Mouse (Mus musculus): ENCODE data around the gene Ankrd7.
"Not testable (repeated sequence)": the region's sequence is repeated elsewhere in the genome, so short reads cannot be mapped to it uniquely, and the experiment has no call there.

Gene Ankrd7

GRCm38 (mm10) chr6:18866018-18866417, at the start of gene Ankrd7:
TSS of gene Ankrd7 (plus strand) at chr6:18866318.
- no peak for DNase-seq

GRCm38 (mm10) chr6:18819343-18819742, 46.8 kb upstream of the Ankrd7 start:
- peak; percentile 34 for DNase-seq

GRCm38 (mm10) chr6:18820246-18820645, 45.9 kb upstream of the Ankrd7 start:
- DNase-seq, result no peak

GRCm38 (mm10) chr6:18822812-18823211, 43.3 kb upstream of the Ankrd7 start:
- DNase-seq, result no peak

- DNase-seq, result no peak
Measured at GRCm38 (mm10) chr6:18832958-18833357, 33.2 kb upstream of the Ankrd7 start.

- DNase-seq, result not testable (repeated sequence)
Measured at GRCm38 (mm10) chr6:18844529-18844928, 21.6 kb upstream of the Ankrd7 start.

GRCm38 (mm10) chr6:18845571-18845970, 20.5 kb upstream of the Ankrd7 start:
- DNase-seq, result not testable (repeated sequence)

GRCm38 (mm10) chr6:18848051-18848701, 17.9 kb upstream of the Ankrd7 start, which contains the start of gene Lsm8:
TSS of gene Lsm8 (plus strand) at chr6:18848579.
- peak; percentile 94 for DNase-seq

GRCm38 (mm10) chr6:18848702-18849061, 17.4 kb upstream of the Ankrd7 start:
- no peak for DNase-seq

- DNase-seq, result no peak
Measured at GRCm38 (mm10) chr6:18855323-18855722, 10.8 kb upstream of the Ankrd7 start.

GRCm38 (mm10) chr6:18856487-18857078, 9.5 kb upstream of the Ankrd7 start:
- no peak for DNase-seq

GRCm38 (mm10) chr6:18889030-18889429, 22.9 kb downstream of the Ankrd7 start:
- DNase-seq, result no peak

GRCm38 (mm10) chr6:18894142-18894541, 28.0 kb downstream of the Ankrd7 start:
- no peak for DNase-seq

GRCm38 (mm10) chr6:18907173-18907572, 41.1 kb downstream of the Ankrd7 start:
- DNase-seq, result no peak

- DNase-seq, result no peak
Measured at GRCm38 (mm10) chr6:18913179-18913578, 47.1 kb downstream of the Ankrd7 start.

GRCm38 (mm10) chr6:18916021-18916420, 49.9 kb downstream of the Ankrd7 start:
- DNase-seq, result no peak

- no peak for DNase-seq
Measured at GRCm38 (mm10) chr6:18916471-18916870, 50.4 kb downstream of the Ankrd7 start.
